Mouse (Mus musculus) adrenal gland, adult 18-20 months (tissue): ENCODE results near the gene Gjb3. TPM values are rescaled to one million over a fixed set of nuclear protein-coding genes. Genes with fewer than 3 reads are reported as not detected.
A peak's percentile ranks its signal among the peaks of the same experiment; 100 is the strongest.

Source experiments
- DNase-seq, 2 experiments: peaks; one replicate each; pipeline ENCODE4 v3.0.0; 2021 to 2022; ENCODE audit warnings: low spot score in 2 of 2
- total RNA-seq, 2 experiments: library from RNA; stranded (reverse); gene quantifications; 1 replicate in 1 of 2; 2 replicates in 1 of 2; pipeline ENCODE4 v1.2.3; 2021

The Gjb3 gene
- total RNA-seq, 2 experiments from 2014 or later = not detected

DNA sequence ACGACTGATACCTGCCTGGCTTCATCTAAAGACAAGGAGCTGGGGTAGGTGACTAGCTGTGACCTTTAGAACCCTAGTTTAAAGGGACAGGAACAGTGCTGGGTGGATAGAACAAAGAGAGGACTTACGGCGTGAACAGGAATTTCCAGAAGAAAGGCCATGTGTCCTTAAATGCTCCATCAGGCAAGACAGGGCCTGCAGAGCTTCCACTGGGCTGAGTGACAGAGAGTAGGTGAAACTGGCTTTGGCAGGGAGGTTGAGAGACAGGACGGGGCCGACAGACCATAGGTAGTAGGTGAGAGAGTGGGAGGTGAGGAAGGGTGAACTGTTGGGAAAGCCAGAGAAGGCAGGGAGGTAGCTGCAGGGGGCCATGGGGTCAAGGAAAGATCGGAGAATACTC is 10.7 kb upstream of the Gjb3 start:
- no peak for DNase-seq

DNA sequence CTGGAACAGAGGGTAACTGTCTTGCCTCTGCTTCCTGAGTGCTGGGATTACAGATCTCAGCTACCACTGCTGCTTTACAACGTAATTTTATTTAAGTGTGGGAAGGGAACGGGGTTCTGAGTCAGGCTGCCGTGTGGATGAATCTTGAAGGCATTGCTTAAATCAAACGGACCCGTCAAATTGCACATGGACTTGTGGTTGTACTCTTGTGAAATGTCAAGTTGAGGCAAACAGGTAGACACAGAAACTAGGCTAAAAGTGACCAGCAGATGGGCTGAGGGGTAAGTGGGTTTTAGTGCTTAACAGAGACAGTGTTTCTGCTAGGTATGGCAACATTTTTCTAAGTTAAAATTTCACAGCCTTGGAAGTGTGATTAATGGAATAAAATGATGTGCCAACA is 7.0 kb upstream of the Gjb3 start:
- no peak for DNase-seq

- DNase-seq = no peak
Measured at GRCm38 (mm10) chr4:127334870-127335504, 4.3 kb upstream of the Gjb3 start.

DNA sequence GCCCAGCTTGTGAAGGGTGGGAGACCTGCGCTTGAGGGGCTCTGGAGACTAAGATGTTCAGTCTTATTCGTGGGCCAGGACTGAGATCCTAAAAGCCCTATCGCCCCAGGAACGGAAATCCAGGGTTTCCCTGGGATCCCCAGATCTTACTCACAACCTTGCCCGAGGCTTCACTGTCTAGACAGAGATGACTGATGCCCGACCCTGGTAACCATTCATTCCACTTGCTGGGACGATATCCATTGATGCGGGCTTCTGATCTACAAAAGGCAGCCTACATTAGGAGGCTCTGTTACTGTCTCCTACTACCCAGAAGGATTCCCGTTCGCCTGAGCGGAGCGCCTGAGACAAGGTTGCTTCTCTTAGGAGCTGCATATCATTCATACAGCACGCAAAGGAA is 527 bp upstream of the Gjb3 start:
- no peak for DNase-seq

DNA sequence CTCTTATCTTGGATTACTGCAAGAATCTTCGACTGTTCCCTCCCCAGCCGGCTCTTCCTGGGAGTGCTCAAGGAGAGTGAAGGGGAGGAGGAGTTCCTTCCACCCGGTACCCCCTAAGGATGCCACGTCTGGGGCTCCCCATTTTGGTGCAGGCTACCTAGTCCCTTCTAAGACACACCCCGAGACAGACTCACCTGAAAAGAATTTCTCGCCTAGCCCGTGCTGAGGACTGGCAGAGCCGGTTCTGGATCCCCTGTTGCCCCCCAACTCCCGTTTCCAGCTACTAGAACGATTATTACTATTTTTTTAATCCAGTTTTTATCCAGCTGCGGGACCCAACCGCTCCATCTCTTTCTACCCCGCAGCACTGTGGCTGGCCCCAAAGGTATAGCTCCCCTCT is 893 bp downstream of the Gjb3 start:
- no peak for DNase-seq

- DNase-seq = no peak
Measured at GRCm38 (mm10) chr4:127329046-127329445, 1.6 kb downstream of the Gjb3 start.

- no peak for DNase-seq
Measured at GRCm38 (mm10) chr4:127328378-127328777, 2.3 kb downstream of the Gjb3 start.

DNA sequence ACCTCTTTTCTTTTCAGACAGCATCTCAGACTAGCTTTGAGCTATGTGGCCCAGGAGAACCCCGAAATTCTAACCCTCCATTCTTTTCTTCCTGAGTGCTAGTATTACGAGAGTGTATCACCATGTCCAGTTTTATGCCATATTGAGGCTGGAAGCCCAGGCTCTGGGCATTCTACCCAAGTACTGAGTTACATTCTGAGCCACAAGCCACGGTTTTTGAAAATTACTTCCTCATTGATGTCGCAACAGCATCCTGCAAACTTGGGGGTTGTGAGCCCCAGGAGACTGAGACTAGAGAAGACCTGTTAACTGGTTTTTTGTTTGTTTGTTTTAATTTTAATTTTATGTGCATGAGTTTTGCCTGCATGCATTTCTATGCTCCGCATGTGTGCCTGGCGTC is 2.9 kb downstream of the Gjb3 start:
- no peak for DNase-seq

- no peak for DNase-seq
Measured at GRCm38 (mm10) chr4:127327258-127327657, 3.4 kb downstream of the Gjb3 start.

DNA sequence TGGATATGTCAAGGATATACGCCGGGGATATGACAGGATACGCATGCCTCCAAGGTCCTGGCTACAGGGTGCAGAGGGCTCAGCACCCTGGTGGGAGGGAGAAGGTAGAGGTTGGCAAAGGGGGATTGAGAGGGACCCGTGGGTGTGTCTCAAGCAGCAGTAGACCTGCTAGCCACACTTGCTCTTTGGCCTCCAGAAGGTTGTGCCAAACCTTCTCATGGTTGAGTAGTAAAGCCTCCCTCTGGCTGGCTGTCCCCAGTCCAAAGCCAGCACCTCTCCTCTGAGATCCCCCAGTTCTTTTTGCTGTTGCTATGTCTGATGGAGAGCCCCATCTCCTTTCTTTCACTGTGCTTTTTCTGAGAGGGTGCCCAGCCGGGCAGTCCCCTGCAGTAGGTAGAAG is 5.4 kb downstream of the Gjb3 start:
- DNase-seq = no peak

DNA sequence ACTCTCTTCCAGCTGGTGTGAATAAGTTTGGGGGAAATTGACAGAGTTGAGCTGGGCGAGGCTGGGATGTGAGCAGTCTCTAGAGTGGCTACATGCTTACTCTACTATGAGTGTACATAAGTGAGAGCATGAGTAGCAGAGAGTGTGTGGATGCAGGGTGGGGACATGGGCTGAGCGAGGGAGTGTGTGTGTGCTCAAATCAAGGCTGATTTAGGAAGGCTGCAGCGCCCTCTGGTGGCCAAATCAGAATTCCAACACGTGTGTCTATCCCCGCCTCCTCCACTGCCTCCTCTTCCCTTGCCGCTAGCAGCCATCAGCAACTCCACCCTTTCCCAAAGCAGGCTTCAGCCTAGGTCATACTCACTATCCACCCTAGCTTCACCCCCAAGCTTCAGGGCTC is 5.9 kb downstream of the Gjb3 start:
- peak; percentile 70 to 80 for DNase-seq

DNA sequence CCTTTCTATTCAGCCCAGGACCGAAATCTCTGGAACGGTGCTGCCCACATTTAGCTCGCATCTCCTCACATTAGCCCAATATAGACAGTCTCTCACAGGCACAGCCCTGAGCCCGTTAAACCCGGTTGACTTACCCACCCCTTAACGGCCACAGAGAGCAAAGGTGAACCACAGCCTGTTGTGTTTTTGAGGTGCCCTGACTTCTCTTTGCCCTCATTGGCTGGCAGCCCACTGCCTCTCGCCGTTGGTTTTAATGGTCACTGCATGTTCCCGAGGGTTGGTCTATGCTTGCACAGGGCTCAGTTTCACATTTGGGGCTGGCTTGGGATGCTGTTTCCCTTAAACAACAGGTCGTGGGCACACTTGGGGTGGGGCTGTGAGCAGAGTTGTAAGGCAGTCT is 6.3 kb downstream of the Gjb3 start:
- no peak for DNase-seq

DNA sequence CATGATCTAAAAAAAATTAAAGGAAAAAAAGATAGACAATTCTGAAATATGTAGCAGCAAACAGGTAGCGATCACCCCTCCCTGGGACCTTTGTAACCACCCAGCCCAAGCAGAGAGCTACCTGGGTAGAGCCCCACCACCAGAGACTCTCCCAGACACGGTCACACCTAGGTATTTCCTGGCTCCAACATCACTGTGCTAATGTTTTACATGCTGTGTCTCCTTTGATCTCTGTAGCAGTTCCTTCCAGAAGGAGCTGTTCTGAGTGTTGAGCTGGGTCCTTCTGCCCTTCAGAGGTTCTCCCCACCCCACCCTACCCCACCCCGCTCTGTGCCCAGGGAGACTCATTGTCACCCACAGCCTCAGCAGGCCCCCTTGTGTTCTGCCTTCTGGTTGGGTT is 7.0 kb downstream of the Gjb3 start:
- no peak for DNase-seq

- DNase-seq = peak; percentile 55 to 73
Measured at GRCm38 (mm10) chr4:127319613-127320012, 11.0 kb downstream of the Gjb3 start.

GRCm38 (mm10) chr4:127317143-127317542 is 13.5 kb downstream of the Gjb3 start:
- no peak for DNase-seq

GRCm38 (mm10) chr4:127315753-127316152 is 14.9 kb downstream of the Gjb3 start:
- no peak for DNase-seq

DNA sequence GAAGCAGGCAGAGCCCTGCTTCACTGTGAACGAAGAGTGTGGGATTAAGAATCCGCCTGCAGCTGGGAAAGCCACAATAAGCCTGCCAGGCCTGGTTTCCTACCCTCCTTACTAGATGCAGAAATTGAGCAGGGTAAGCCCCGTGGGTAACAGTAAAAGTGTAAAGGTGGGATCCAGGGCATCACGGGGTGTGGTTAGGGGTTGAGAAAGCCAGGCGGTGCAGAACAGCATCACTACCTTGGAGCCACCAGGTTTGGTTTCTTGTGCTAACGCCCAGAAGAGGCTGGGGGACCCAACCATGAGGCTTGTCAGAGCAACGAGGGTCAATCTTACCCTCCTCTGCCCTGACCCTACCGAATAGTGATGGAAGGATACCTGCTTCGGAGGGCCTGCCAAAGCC is 16.1 kb downstream of the Gjb3 start:
- DNase-seq = no peak

DNA sequence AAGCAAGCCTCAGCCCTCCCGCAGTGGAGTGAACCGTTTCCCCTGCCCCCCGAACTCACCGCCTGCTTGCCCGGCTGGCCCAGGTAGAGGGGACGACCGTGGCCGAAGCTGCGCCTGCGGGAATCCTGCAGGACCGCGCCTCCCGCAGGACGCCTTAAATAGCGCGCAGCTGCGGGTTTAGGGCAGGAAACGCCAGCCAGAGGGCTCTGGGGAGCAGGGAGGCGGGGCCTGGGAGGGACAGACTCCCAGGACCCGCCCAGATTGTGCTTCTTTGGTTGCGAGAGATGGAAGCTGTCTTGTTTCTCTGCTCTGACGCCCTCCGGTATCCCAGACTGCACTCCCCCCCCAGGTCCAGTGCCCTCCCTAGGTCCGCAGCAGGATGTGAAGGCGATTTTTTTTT is 16.8 kb downstream of the Gjb3 start, which contains the start of gene Gja4:
Gene Gja4, minus strand, starts transcription at position 179 of the 400 bp plus-strand sequence.
- peak; percentile 63 to 68 for DNase-seq

DNA sequence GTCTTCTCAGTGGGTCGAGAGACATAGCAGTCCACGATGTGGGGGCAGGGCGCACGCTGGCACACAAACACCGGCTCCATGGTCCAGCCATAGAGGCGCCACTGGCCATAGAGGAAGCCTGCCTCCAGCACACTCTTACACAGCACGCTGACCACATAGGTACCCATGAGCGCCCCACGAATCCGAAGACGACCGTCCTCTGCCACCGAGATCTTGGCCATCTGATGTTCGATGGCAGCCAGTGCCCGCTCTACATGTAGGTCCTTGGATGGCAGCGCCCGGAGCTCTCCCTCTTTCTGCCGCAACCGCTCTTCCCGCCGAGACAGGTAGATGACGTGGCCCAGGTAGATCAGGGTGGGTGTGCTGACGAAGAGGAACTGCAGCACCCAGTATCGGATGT is 18.3 kb downstream of the Gjb3 start:
- no peak for DNase-seq

DNA sequence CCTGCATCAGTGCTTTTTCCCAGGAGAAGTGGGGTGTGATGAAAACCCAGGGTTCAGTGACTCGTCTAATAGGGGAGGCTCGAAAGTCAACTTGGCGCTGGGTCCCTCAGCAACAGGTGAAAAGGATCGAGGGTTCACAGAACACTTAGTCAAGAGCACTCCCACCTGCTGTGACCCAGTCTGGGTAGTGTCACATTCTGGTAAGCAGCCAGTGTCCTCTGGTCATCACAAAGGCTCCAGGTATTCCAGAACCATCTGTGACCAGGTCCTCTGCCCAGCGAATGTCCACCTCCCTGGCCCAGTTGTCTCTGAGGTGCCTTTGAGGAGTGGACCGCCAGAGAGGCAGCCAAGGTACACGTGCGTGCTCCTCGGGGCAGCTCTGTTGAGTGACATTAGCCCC is 19.1 kb downstream of the Gjb3 start:
- DNase-seq = no peak

- DNase-seq = no peak
Measured at GRCm38 (mm10) chr4:127306915-127307314, 23.7 kb downstream of the Gjb3 start.

DNA sequence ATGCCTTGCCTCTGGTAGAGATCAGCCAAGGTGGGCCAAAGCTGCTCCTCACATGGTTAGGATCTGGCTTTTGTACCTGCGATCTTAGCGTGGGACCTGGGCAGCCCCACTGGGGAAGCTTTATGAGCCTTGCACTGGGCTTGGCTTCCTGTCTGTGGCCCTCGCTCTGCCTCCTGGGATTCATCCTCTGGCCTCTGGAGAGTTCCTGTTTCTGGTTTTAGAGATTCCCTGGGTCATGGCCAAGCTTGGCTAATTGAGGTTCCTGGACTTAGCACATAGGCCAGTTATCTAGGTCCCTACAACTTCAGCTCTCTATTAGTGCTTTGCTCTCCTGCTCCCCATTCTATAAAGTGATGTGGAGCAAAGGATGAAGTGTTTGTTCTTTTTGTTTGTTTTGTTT is 26.8 kb downstream of the Gjb3 start:
- no peak for DNase-seq

DNA sequence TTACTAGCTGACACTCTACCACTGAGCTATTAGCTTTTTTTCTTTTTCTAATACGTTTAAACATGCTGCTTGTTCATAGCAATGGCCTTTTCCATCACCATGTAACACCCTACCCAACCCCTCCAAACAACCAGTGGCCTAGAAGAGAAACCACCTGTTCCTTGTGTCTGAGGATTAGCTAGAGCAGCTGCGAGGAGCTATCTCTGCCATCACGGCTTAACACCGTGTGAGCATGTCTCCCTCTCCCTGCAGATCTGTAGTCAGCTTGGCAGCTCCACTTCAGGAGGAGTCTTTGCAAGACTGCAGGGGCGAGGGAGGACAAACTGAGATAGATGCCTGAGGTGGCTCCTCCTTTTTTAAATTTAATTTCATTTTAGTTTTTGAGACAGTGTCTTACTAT is 30.1 kb downstream of the Gjb3 start:
- DNase-seq = no peak

GRCm38 (mm10) chr4:127292631-127293030 is 38.0 kb downstream of the Gjb3 start:
- DNase-seq = no peak
